Mouse (Mus musculus) E14TG2a.4 (cell line): ENCODE measurements around the gene Runx2.

Source experiments
- CTCF ChIP-seq: conservative IDR thresholded peaks from 2 replicates; pipeline ENCODE4 v1.5.1; 2014; ENCODE audit warnings: low read length
- NANOG ChIP-seq: IDR thresholded peaks from 2 replicates; pipeline ENCODE4 v1.6.1; 2014; ENCODE audit warnings: borderline replicate concordance, low read length, mixed read lengths

- TF ChIP-seq CTCF (no peak), NANOG (no peak)
Observed at GRCm38 (mm10) chr17:44599132-44599531, 215.5 kb downstream of the Runx2 start.
